Mouse (Mus musculus) cortical plate, adult 2 months (tissue): ENCODE measurements around the gene Slc25a48. TPM values are rescaled to one million over a fixed set of nuclear protein-coding genes. Genes with fewer than 3 reads are reported as not detected.

Experiments
- H3K27ac ChIP-seq: fragments of 200-500 bp; 2 replicates; pipeline ENCODE4 v1.5.1; 2012; ENCODE audit warnings: low read length, control low read depth, inconsistent platforms; ENCODE audit not compliant: insufficient read depth
- H3K4me1 ChIP-seq: fragments of 200-500 bp; 2 replicates; pipeline ENCODE4 v1.6.1; 2011; ENCODE audit warnings: low read length; ENCODE audit not compliant: control insufficient read depth, insufficient read depth
- H3K4me3 ChIP-seq: fragments of 200-500 bp; 2 replicates; pipeline ENCODE4 v1.5.1; 2011; ENCODE audit warnings: mild to moderate bottlenecking, low read length, control low read depth; ENCODE audit not compliant: insufficient read depth
- CTCF ChIP-seq: fragments of 200-500 bp; IDR thresholded peaks from 2 replicates; pipeline ENCODE4 v1.5.1; 2011; ENCODE audit warnings: mild to moderate bottlenecking, control low read depth, low read length; ENCODE audit not compliant: insufficient read depth; ENCODE audit errors: extremely low read depth
- POLR2A ChIP-seq: fragments of 200-500 bp; IDR thresholded peaks from 2 replicates; pipeline ENCODE4 v1.6.1; 2011; ENCODE audit warnings: mild to moderate bottlenecking, low read length, control low read depth; ENCODE audit not compliant: insufficient read depth; ENCODE audit errors: extremely low read depth
- polyA plus RNA-seq: library from polyadenylated mRNA; depleted of rRNA; stranded (reverse); fragments of >200 nt; gene quantifications from 2 replicates; pipeline ENCODE4 v1.2.3, GENCODE M21; 2012

Gene Slc25a48
- polyA plus RNA-seq, 1 experiment: 0.04 TPM

DNA sequence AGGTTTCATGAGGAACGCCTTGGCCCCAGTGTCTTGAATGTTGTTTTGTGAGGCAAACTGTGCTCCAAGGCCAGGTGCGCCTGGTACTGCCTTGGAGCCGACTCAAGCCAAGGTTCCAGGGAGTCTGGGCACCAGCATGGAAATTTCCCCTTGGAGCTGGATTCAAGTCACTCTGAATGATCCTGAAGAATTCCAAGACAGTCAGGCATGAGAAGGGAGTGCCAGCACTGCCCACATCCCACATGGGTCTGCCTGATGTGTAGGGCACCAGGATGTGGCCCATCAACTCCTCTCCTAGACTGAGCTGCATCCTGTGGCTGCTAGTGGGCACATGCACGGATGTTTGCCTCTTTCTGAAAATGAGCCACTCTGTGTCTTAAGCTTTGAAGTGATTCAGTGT, 30.4 kb downstream of the Slc25a48 start:
- Histone ChIP-seq H3K27ac (no peak overlapping the region), H3K4me3 (no peak overlapping the region), H3K4me1 (no peaks in the 10 kb centered on the region)
- no peak for TF ChIP-seq POLR2A
- no peak for TF ChIP-seq CTCF

GRCm38 (mm10) chr13:56471211-56471610, 33.1 kb downstream of the Slc25a48 start:
- H3K4me3 ChIP-seq: no peak overlapping the region
- TF ChIP-seq CTCF: no peak
- TF ChIP-seq POLR2A: no peak
- H3K27ac ChIP-seq: no peak overlapping the region
- no peaks in the 10 kb centered on the region for H3K4me1 ChIP-seq

GRCm38 (mm10) chr13:56471951-56472350, 33.8 kb downstream of the Slc25a48 start:
- H3K4me3 ChIP-seq: no peak overlapping the region
- no peak for TF ChIP-seq POLR2A
- TF ChIP-seq CTCF: no peak
- no peaks in the 10 kb centered on the region for H3K4me1 ChIP-seq
- no peak overlapping the region for H3K27ac ChIP-seq

GRCm38 (mm10) chr13:56472661-56473060, 34.5 kb downstream of the Slc25a48 start:
- Histone ChIP-seq H3K4me3 (no peak overlapping the region), H3K27ac (no peak overlapping the region), H3K4me1 (no peaks in the 10 kb centered on the region)
- TF ChIP-seq CTCF (no peak), POLR2A (no peak)

DNA sequence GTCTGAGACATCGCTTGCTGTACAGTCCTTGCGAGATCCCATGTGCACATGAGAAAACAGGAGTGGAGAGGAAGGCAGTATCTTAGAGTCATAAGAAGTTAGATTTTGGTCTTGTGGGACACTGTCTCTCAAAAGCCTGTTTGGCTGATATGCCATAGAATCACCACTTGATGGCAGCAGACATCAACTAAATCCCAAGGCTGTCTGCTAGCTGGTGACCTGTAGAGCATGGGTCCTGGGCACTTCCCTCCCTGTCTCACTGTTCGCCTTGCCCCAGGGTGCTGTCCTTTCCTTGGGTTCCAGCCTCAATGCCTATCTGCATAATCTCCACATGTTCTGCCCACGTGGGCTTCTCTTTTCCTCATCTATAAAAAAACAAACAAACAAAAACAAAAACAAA, 37.2 kb downstream of the Slc25a48 start:
- Histone ChIP-seq H3K27ac (no peak overlapping the region), H3K4me3 (no peak overlapping the region), H3K4me1 (no peaks in the 10 kb centered on the region)
- no peak for TF ChIP-seq POLR2A
- TF ChIP-seq CTCF: peak; percentile 96

- Histone ChIP-seq H3K4me1 (no peaks in the 10 kb centered on the region), H3K27ac (no peak overlapping the region), H3K4me3 (no peak overlapping the region)
- TF ChIP-seq POLR2A (no peak), CTCF (no peak)
Measured at GRCm38 (mm10) chr13:56476790-56477189, 38.6 kb downstream of the Slc25a48 start.

DNA sequence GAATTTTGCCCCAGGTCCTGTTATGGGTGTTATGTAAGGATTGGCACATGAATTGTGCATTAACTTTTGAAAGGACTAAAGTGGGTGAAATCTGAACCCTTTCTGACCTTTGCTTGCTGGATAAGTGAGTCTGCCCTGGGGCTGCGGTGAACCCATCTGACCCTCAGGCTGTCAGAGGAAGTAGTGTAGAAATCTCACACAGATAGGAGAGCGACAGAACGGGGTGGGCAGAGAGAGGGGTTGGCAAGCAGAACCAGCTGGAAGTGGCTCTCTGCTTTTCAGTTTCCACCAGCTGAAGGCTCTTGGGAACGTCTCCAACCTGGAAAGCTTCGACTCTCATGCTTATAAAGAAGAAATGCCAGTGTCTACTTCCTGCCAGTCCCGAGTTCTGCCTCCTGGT, 39.1 kb downstream of the Slc25a48 start:
- no peak for TF ChIP-seq POLR2A
- TF ChIP-seq CTCF: no peak
- no peak overlapping the region for H3K4me3 ChIP-seq
- no peaks in the 10 kb centered on the region for H3K4me1 ChIP-seq
- H3K27ac ChIP-seq: no peak overlapping the region

DNA sequence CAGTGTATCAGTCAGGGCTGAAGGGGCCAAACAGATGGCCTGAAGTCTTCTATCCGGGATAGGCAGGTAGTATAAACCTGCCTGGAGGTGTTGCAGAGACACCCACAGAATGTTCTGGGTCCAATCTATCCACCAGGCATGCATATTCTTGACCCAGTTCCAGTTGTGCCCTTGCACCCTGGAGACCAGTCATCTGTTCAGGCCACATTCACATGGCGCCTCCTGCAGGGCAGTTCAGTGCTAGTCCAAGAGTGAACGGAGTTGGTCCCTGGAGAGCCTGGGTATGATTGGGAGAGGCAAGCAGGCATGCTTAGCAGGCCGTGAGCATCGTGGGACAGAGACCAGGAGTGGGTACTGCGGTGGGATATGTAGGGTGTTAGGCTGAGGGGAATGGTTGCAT, 39.9 kb downstream of the Slc25a48 start:
- TF ChIP-seq CTCF (no peak), POLR2A (no peak)
- Histone ChIP-seq H3K27ac (no peak overlapping the region), H3K4me1 (no peaks in the 10 kb centered on the region), H3K4me3 (no peak overlapping the region)

DNA sequence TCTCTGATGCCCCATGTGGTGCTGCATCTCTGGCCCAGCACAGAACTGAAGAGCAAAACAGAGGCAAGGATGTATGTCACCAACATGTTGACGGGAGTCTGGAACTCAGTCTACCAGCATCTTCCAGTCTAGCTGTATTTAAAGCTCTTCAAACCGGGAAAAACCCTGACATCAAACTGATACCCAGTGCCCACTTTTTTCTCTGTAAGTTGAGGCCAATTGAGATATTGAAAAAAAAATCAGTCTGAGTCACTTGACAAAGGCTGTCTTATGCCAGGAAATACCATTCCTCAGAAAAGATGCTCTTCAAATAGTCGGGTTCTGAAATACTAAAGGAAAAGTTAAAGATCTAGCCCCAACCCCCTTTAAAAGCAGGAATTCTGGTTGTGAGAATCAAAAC, 44.0 kb downstream of the Slc25a48 start, which contains the start of gene Il9:
Gene Il9, minus strand, starts transcription at position 101 of the 400 bp plus-strand sequence.
- no peak within 1 kb of the TSS for H3K4me3 ChIP-seq
- H3K27ac ChIP-seq: no peak within 1 kb of the TSS
- no peaks in the 10 kb centered on the region for H3K4me1 ChIP-seq
- TF ChIP-seq POLR2A (no peak), CTCF (no peak)

GRCm38 (mm10) chr13:56488012-56488411, 49.9 kb downstream of the Slc25a48 start:
- Histone ChIP-seq H3K4me3 (no peak overlapping the region), H3K4me1 (no peaks in the 10 kb centered on the region), H3K27ac (no peak overlapping the region)
- TF ChIP-seq CTCF (no peak), POLR2A (no peak)

DNA sequence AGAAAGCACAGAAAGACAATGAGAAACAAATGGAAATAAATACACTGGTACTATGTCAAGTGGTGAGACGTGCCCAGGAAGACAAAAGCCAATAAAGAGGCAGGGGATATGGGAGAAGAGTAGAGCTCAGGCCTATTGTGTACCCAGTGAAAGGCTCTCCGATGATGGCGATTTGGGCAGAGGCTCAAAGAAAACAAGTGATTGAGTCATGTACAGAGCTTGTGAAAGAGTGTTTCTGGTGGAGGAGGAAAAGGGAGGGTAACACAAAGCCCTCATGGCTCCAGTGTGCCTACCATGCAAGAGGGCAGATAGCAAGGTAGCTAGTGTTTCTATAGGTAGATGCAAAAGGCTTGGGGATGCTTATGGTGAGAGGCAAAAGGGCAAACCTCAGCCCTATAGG, 56.3 kb downstream of the Slc25a48 start:
- H3K4me3 ChIP-seq: no peak overlapping the region
- no peak overlapping the region for H3K27ac ChIP-seq
- H3K4me1 ChIP-seq: no peaks in the 10 kb centered on the region
- TF ChIP-seq CTCF (no peak), POLR2A (no peak)
